Mouse (Mus musculus) liver, adult (tissue): ENCODE data around the gene Tor1b.

Experiments
- GATA4 ChIP-seq: IDR thresholded peaks from 2 replicates; pipeline ENCODE4 v1.6.1; 2014; ENCODE audit warnings: mild to moderate bottlenecking, low read length; ENCODE audit not compliant: insufficient replicate concordance

Gene Tor1b

GRCm38 (mm10) chr2:31005453-31005852 is 52.7 kb downstream of the Tor1b start:
- TF ChIP-seq GATA4 = no peak

GRCm38 (mm10) chr2:31006434-31006833 is 53.7 kb downstream of the Tor1b start:
- TF ChIP-seq GATA4 = no peak

- TF ChIP-seq GATA4 = no peak
Observed at GRCm38 (mm10) chr2:31007208-31007607, 54.4 kb downstream of the Tor1b start.
